Mouse (Mus musculus): ENCODE measurements around the gene Itga5.

DNA sequence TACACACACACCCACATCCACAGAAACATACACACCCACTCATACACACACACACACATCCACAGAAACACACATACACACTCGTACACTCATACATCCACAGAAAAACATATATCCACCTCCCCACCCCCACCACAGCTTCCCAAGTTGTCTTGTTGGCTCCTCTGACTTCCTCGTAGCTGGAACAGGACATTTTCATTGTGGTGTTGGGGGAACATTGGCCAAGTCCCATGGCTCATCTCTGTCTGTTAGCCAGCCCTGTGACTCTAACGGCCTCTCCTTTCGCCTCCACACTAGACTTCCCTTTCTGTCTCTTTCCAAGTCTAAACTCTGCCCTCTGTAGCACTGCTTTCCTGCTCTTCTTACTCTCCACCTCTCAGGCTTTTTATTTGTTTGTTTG is 8.7 kb downstream of the Itga5 start:
- no peak for TF ChIP-seq GATA1 (IDR thresholded peaks at IDR 0.05; ENCODE audit: low read length)
- TF ChIP-seq TAL1 (IDR thresholded peaks at IDR 0.05; ENCODE audit: low read length), result no peak
